Mouse (Mus musculus) gastrocnemius, postnatal 25 days (tissue): Measurements from ENCODE around the gene Slc25a41. TPM values are rescaled to one million over a fixed set of nuclear protein-coding genes. Genes with fewer than 3 reads are reported as not detected.

Experiments used
- DNase-seq: peaks from one replicate; pipeline ENCODE4 v3.0.0; 2022
- total RNA-seq, 2 experiments: library from RNA; stranded (reverse); gene quantifications; 1 replicate in 1 of 2; 2 replicates in 1 of 2; pipeline ENCODE4 v1.2.3; 2021

The Slc25a41 gene
- total RNA-seq, 2 experiments from 2014 or later, result not detected

GRCm38 (mm10) chr17:56990966-56991365, 50.5 kb downstream of the Slc25a41 start:
- no peak for DNase-seq

- DNase-seq, result peak; percentile 94
Measured at GRCm38 (mm10) chr17:56990115-56990746, 51.2 kb downstream of the Slc25a41 start, which contains the start of gene Clpp. Gene Clpp, plus strand, starts transcription at chr17:56990305.

GRCm38 (mm10) chr17:56989467-56990114, 51.9 kb downstream of the Slc25a41 start:
- no peak for DNase-seq

GRCm38 (mm10) chr17:56988921-56989430, 52.5 kb downstream of the Slc25a41 start:
- DNase-seq, result no peak

DNA sequence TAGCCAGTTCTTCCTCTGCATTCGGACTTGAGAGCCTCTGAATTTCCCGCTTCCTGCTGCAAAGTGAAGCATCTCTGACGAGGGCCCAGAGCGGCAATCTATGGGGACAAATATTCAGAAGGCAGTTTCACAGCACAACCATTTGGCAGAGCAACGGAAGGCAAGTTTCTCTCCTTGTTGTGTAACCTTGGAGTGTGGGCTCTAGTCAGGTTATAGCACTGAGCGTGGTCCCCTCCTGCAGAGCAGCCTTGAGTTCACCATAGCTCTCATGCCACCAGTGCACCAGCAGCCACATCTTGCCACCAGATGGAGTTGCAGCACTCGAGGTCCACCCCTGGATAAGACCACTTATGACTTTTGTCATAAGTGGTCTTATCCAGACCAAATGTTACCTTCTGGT, 53.0 kb downstream of the Slc25a41 start:
- no peak for DNase-seq

- no peak for DNase-seq
Measured at GRCm38 (mm10) chr17:56986105-56986805, 55.2 kb downstream of the Slc25a41 start.

- DNase-seq, result no peak
Measured at GRCm38 (mm10) chr17:56985656-56986055, 55.8 kb downstream of the Slc25a41 start.

GRCm38 (mm10) chr17:56984886-56985285, 56.6 kb downstream of the Slc25a41 start:
- DNase-seq, result no peak

Other genes with a start within 250 kb of the Slc25a41 start
- 1 to 10 TPM; 3.0 to 4.1 TPM for gene Rfx2, start 210.6 kb downstream of the Slc25a41 start, total RNA-seq
- not detected for gene Acsbg2, start 167.2 kb downstream of the Slc25a41 start, total RNA-seq
- not detected for gene 1700061G19Rik, start 166.2 kb downstream of the Slc25a41 start, total RNA-seq
- 10 to 100 TPM; 16.0 to 16.5 TPM for gene Mllt1, start 106.2 kb downstream of the Slc25a41 start, total RNA-seq
- gene Acer1, start 59.5 kb downstream of the Slc25a41 start, total RNA-seq, result not detected
- gene Clpp, start 51.3 kb downstream of the Slc25a41 start, total RNA-seq, result 10 to 100 TPM; 29.8 to 31.3 TPM
- gene Alkbh7, start 44.3 kb downstream of the Slc25a41 start, total RNA-seq, result 10 to 100 TPM; 24.4 to 28.3 TPM
- not detected for gene Pspn, start 41.6 kb downstream of the Slc25a41 start, total RNA-seq
- gene Gtf2f1, start 30.4 kb downstream of the Slc25a41 start, total RNA-seq, result 10 to 100 TPM; 16.1 to 18.7 TPM
- not detected for gene Gm17949, start 30.2 kb downstream of the Slc25a41 start, total RNA-seq
- 10 to 100 TPM; 23.4 to 24.1 TPM for gene Khsrp, start 10.1 kb downstream of the Slc25a41 start, total RNA-seq
- under 1 TPM; 0.77 to 0.99 TPM for gene Crb3, start 17.5 kb upstream of the Slc25a41 start, total RNA-seq
- 10 to 100 TPM; 35.8 to 48.9 TPM for gene Slc25a23, start 18.2 kb upstream of the Slc25a41 start, total RNA-seq
- 1 to 10 TPM in 1 of 2 experiments, under 1 TPM in 1; 0.31 to 1.2 TPM for gene Dennd1c, start 36.9 kb upstream of the Slc25a41 start, total RNA-seq
- 1 to 10 TPM; 1.1 to 1.3 TPM for gene Tubb4a, start 46.1 kb upstream of the Slc25a41 start, total RNA-seq
- gene Tnfsf9, start 63.7 kb upstream of the Slc25a41 start, total RNA-seq, result under 1 TPM; 0.27 to 0.41 TPM
- gene Cd70, start 108.1 kb upstream of the Slc25a41 start, total RNA-seq, result not detected
- gene Tnfsf14, start 152.5 kb upstream of the Slc25a41 start, total RNA-seq, result not detected
- gene C3, start 186.5 kb upstream of the Slc25a41 start, total RNA-seq, result 10 to 100 TPM in 1 of 2 experiments, 1 to 10 TPM in 1; 2.5 to 26.2 TPM
- gene Gpr108, start 206.8 kb upstream of the Slc25a41 start, total RNA-seq, result 10 to 100 TPM; 20.7 to 22.7 TPM
- 100 to 1,000 TPM; 132 to 134 TPM for gene Trip10, start 207.8 kb upstream of the Slc25a41 start, total RNA-seq
- under 1 TPM; 0.33 to 0.56 TPM for gene Vav1, start 237.4 kb upstream of the Slc25a41 start, total RNA-seq